Mouse (Mus musculus) heart, embryonic 10.5 days (tissue): Measurements from ENCODE around the gene Crip2. TPM values are rescaled to one million over a fixed set of nuclear protein-coding genes. Genes with fewer than 3 reads are reported as not detected.

Source experiments
- DNase-seq: peaks from one replicate; pipeline ENCODE4 v3.0.0-alpha.2; 2017; ENCODE audit warnings: low spot score
- H3K27ac ChIP-seq: fragments of 300-500 bp; sonication (generic); 2 replicates; pipeline ENCODE4 v1.5.1; 2016; ENCODE audit warnings: mild to moderate bottlenecking
- H3K27me3 ChIP-seq: fragments of 300-500 bp; sonication (generic); 2 replicates; pipeline ENCODE4 v1.6.1; 2016; ENCODE audit warnings: mild to moderate bottlenecking; ENCODE audit not compliant: poor library complexity, insufficient read depth, severe bottlenecking
- H3K36me3 ChIP-seq: fragments of 300-500 bp; sonication (generic); 2 replicates; pipeline ENCODE4 v1.6.1; 2016; ENCODE audit warnings: mild to moderate bottlenecking, moderate library complexity
- H3K4me1 ChIP-seq: fragments of 300-500 bp; sonication (generic); 2 replicates; pipeline ENCODE4 v1.6.1; 2016; ENCODE audit warnings: mild to moderate bottlenecking
- H3K4me3 ChIP-seq: fragments of 300-500 bp; sonication (generic); 2 replicates; pipeline ENCODE4 v1.5.1; 2016; ENCODE audit warnings: mild to moderate bottlenecking, moderate library complexity
- H3K9me3 ChIP-seq: fragments of 300-500 bp; sonication (generic); 2 replicates; pipeline ENCODE4 v1.6.1; 2016; ENCODE audit warnings: mild to moderate bottlenecking, moderate library complexity
- WGBS: fragments of 180-500 bp; shearing (Covaris S2); methylation state at CpG from one replicate; pipeline ENCODE4 v1.1.7; 2016; 5-methylcytosine and 5-hydroxymethylcytosine counted together
- polyA plus RNA-seq: library from polyadenylated mRNA; unstranded; fragments of >200 nt; fragmentation: Nextera tagmentation; extraction: Ambion mirVana; gene quantifications from 2 replicates; pipeline ENCODE4 v1.2.1, GENCODE M21; 2016

Crip2 gene
- polyA plus RNA-seq, 1 experiment from 2014 or later = 956 TPM

DNA sequence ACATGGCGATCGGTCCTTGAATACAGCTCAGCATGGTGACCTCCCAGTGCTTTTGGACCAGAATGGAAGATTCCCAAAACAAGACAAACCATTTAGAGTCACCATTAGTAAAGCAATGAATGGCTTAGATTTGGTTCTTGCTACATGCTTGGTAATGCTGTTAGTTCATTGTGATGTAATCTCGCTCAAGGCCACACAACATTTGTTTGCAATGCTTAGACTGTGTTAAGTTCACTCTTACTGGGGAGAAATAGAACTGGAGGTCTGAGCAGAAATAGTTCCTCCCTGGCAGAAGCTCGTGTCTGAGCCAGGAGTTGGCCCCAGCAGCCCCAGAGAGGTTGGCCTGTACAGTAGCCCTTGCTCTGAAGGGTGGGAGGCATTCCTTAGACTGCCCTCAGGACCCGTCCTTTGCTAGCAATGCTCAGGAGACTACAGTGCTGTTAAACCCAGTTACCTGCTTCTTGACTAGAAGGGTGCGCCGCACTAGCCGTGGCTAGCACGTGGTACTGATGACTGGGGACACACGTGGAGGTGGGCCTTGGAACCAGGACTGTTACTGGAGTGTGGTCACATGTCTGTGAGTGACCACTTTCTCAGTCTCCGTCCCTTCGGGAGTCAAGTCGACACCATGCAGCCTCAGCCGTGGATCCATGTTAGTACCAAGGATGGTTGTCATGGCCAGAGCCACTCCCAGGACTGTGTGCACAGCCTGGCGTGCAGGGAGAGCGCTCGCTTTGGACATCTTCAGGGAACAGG is 31.3 kb upstream of the Crip2 start:
- peaks cover 37% of the 10 kb centered on the region for H3K36me3 ChIP-seq
- DNase-seq = no peak
- no peaks in the 10 kb centered on the region for H3K27me3 ChIP-seq
- WGBS = 85% methylated on average over 17 of the region's 17 CpGs
- H3K4me1 ChIP-seq = peaks cover 43% of the 10 kb centered on the region
- no peak overlapping the region for H3K4me3 ChIP-seq
- H3K9me3 ChIP-seq = no peaks in the 10 kb centered on the region
- H3K27ac ChIP-seq = 0 out of 2 replicates have a peak overlapping the region, but pooled peaks have one; percentile 30

DNA sequence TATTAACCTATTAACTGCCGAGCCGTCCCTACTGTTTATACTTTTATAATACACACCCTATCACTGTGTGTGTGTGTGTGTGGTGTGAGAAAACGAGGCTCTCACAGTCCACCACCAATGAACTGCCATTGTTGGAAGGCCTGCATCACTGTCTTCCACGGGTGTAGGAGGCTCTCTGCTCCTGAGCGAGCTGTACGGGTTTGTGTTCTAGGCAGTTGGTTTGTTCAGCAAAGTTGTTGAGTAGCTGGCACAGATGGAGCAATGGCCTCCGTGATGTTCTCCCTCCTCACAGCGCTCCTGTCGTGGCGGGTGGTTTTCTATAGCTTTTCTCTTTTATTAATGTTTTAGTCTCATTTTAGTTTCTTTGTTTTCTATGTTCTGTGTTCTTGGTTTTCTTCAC is 30.2 kb upstream of the Crip2 start:
- Histone ChIP-seq H3K27me3 (no peaks in the 10 kb centered on the region), H3K27ac (no peak overlapping the region), H3K36me3 (peaks cover 41% of the 10 kb centered on the region), H3K9me3 (no peaks in the 10 kb centered on the region), H3K4me3 (no peak overlapping the region), H3K4me1 (peaks cover 40% of the 10 kb centered on the region)
- DNase-seq = no peak
- 90% methylated on average over 10 of the region's 10 CpGs for WGBS

DNA sequence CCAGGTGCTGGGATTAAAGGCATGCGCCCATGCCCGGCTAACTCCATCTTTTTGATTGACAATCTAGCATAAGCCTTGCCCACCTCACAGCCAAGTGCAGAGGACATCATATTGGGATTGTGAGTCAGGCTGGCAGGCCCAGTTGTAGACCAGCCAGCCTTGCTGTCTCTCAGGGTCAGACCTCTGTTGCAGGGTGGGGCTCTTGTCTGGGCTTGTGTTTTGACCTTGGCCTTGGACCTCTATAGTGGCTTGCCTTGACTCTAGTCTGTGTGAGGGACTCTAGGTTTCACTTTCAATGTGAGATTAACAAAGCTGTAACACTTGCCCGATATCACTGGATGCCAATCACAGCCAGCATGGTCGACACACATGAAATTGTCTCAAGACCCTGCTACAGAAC is 25.9 kb upstream of the Crip2 start:
- no peak for DNase-seq
- Histone ChIP-seq H3K4me1 (peaks cover 19% of the 10 kb centered on the region), H3K36me3 (peaks cover 70% of the 10 kb centered on the region), H3K27ac (no peak overlapping the region), H3K4me3 (no peak overlapping the region), H3K9me3 (no peaks in the 10 kb centered on the region), H3K27me3 (no peaks in the 10 kb centered on the region)
- 91% methylated on average over 4 of the region's 4 CpGs for WGBS

DNA sequence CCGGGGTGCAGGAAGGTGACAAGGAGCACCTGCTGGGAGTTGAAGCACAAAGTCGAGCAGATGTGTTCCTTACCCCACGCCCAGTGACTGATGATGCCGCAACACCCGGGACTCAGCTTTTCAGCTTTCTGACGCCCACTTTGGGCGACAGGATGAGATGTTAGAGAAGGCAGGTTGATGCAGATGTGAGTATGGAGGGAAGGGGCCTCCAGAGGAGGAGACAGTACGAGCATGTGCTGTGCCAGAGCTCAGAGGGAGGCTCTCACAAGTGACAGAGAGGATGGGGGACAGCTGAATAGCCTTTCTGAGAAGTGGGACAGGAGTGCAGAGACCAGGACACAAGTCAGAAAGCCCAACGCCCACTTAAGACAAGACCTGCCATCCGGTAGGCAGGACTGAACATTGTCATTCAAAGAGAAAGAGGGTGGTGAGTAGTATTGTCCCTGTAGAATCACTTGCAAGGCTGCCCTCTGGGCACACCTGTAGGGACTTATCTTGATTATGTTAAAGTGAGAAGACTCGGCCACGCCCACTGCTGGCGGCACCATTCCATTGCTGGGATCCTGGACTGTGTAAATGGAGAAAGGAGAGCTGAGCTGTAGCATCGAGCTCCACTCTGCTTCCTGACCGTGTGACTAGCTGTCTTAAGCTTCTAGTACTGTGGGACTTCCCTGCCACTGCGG is 25.0 kb upstream of the Crip2 start:
- Histone ChIP-seq H3K4me1 (peaks cover 24% of the 10 kb centered on the region), H3K27me3 (no peaks in the 10 kb centered on the region), H3K27ac (no peak overlapping the region), H3K4me3 (no peak overlapping the region), H3K9me3 (no peaks in the 10 kb centered on the region), H3K36me3 (peaks cover 78% of the 10 kb centered on the region)
- 82% methylated on average over 16 of the region's 16 CpGs for WGBS
- no peak for DNase-seq

DNA sequence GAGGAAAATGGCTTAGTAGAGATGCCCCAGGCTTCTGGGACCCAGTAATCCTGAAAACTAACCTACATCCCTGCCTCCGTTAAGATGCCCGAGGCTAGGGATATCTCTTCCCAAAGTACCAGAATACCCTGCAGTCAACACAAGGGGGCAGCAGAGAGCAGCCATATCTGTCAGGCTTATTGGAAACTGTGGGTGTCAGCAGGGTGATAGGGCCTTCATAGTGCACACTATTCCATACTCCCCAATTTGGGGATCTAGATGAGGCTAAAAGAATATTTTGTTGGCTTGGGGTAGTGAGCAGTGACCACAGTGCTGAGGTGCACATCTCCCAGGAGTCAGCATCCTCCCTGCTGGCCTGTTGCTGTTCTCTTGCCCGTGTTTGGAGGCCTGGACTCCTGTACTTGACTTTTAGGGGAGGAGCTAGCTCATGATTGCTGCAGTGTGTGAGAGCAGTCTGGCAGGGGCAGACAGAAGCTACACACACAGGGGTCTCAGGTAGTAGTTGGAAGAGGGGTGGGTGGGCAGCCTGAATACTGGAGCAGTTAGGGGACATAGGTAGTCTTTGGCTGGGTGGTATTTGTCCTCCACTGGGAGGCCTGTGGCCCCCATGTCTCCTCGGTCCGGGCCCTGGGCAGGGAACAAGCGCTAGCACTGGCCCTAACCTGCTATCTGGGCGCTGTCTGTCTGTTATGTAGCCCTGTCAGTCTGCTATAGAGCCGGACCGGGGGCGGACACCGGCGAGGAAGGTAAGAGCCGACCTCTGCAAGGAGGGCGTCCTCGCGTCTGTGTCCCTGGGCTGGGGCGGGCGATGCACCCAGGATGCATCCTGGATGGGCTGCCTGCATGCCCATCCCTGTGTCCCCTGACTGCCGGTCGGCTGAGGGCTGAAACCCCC is 20.3 kb upstream of the Crip2 start:
- 82% methylated on average over 20 of the region's 20 CpGs for WGBS
- H3K9me3 ChIP-seq = no peaks in the 10 kb centered on the region
- no peak overlapping the region for H3K4me3 ChIP-seq
- H3K36me3 ChIP-seq = peaks cover 95% of the 10 kb centered on the region
- peak overlapping the region; percentile 47; the same call in 1 of the 2 replicates for H3K27ac ChIP-seq
- H3K4me1 ChIP-seq = peaks cover 17% of the 10 kb centered on the region
- peak; percentile 91 for DNase-seq
- no peaks in the 10 kb centered on the region for H3K27me3 ChIP-seq

DNA sequence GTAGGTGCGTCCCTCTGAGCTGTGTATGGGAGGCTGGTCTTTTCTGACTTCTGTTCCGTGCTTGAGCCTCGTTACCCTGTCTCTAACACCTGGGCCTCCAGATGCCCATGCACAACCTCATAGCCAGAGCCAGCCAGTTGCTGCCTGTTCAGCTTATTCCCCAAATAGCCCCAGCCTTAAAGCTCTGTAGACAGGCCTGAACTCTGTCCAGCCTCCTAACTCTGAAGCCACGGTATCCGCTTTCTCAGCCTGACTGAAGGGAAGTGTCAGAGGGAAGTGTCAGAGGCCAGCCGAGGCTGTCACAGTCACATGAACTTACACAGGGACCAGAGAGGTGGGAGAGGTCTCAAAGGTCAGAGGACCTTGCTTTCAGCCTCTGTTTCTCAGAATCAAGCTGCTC is 15.3 kb upstream of the Crip2 start:
- Histone ChIP-seq H3K4me3 (no peak overlapping the region), H3K36me3 (peaks cover 100% of the 10 kb centered on the region), H3K27me3 (no peaks in the 10 kb centered on the region), H3K27ac (peak overlapping the region; percentile 69), H3K9me3 (no peaks in the 10 kb centered on the region), H3K4me1 (peaks cover 12% of the 10 kb centered on the region)
- 61% methylated on average over 6 of the region's 6 CpGs for WGBS
- no peak for DNase-seq

DNA sequence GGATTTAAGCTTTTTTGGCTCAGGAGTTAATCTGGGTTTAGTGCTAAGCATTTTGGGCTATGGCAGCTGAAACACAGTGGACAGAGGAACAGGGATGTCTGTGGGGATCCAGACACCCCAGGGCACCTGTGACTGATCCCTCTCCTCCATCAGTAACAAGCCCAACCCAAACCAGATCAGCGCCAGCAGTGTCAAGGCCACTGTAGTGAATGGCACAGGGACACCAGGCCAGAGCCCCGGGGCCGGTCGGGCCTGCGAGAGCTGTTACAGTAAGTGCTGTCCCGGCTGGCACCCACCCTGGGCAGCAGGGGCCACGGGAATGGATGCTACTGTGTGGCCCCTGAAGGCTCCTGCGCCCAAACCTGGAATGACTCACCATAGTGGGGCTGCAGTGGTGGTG is 9.3 kb upstream of the Crip2 start:
- no peaks in the 10 kb centered on the region for H3K27me3 ChIP-seq
- WGBS = over 99% methylated on average over 8 of the region's 8 CpGs
- H3K4me1 ChIP-seq = peaks cover 39% of the 10 kb centered on the region
- DNase-seq = no peak
- no peak overlapping the region for H3K4me3 ChIP-seq
- H3K36me3 ChIP-seq = peaks cover 100% of the 10 kb centered on the region
- no peak overlapping the region for H3K27ac ChIP-seq
- H3K9me3 ChIP-seq = no peaks in the 10 kb centered on the region

DNA sequence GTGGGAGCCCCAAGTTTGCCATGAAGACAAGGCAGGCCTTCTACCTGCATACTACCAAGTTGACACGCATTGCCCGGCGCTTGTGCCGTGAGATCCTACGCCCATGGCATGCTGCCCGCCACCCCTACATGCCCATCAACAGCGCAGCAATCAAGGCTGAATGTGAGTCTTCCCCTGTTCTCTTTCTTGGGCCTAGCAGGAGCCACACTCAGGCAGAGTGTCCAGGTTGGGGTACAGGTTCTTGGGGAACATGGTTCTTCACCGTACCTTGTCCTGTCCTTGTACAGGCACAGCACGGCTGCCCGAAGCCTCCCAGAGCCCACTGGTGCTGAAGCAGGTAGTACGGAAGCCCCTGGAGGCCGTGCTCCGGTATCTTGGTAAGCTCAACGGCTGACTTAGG is 8.4 kb upstream of the Crip2 start:
- Histone ChIP-seq H3K9me3 (no peaks in the 10 kb centered on the region), H3K4me1 (peaks cover 48% of the 10 kb centered on the region), H3K27me3 (no peaks in the 10 kb centered on the region), H3K27ac (peak overlapping the region; percentile 81; the same call in 1 of the 2 replicates), H3K36me3 (peaks cover 100% of the 10 kb centered on the region), H3K4me3 (no peak overlapping the region)
- DNase-seq = no peak
- 94% methylated on average over 14 of the region's 14 CpGs for WGBS

DNA sequence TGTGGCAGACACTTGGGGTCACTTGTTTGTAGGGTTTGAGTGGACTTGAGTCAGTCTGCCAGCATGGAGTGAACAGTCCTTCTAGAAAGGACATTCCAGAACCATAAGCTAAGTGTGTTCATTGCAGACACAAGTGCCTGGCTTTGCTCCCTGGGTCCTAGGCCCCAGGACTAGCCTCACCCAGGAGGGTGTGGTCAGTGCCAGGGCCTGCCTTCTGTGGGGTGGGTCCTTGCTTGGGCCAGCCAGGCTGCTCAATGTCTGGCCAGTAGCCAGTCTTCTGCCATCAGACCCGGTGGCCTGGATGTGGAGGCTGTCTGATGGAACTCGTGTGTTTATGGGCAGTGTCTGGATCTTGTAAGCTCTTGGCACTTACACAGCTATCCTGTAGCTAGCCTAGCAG is 7.5 kb upstream of the Crip2 start:
- Histone ChIP-seq H3K27ac (peak overlapping the region; percentile 81), H3K4me1 (peaks cover 57% of the 10 kb centered on the region)

DNA sequence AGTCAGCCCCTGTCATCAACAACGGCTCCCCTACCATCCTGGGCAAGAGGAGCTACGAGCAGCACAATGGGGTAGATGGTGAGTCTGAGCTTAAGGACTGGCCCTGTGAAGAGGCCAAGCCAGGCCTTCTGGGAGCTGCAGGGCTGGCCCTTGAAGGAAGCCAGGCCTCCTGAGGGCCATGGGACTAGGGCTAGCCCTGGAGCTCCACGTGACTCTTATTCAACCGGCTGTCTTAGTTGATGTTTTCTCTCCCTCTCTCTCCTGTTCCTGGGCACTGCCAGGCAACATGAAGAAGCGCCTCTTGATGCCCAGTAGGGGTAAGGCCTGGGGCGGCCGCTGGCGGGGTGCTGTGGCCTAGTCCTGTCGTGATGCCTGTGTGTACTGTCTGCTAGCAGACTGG is 6.8 kb upstream of the Crip2 start:
- Histone ChIP-seq H3K9me3 (no peaks in the 10 kb centered on the region), H3K36me3 (peaks cover 97% of the 10 kb centered on the region), H3K27ac (peak overlapping the region; percentile 81), H3K4me3 (peak overlapping the region; percentile 7), H3K4me1 (peaks cover 64% of the 10 kb centered on the region), H3K27me3 (no peaks in the 10 kb centered on the region)
- WGBS = 80% methylated on average over 9 of the region's 9 CpGs
- DNase-seq = no peak

More for the DNA sequence above, 7.5 kb upstream of the Crip2 start:
- peaks cover 100% of the 10 kb centered on the region for H3K36me3 ChIP-seq
- H3K4me3 ChIP-seq = peak overlapping the region; percentile 7; the same call in 1 of the 2 replicates
- DNase-seq = peak; percentile 90
- no peaks in the 10 kb centered on the region for H3K27me3 ChIP-seq
- H3K9me3 ChIP-seq = no peaks in the 10 kb centered on the region
- WGBS = 26% methylated on average over 2 of the region's 2 CpGs

DNA sequence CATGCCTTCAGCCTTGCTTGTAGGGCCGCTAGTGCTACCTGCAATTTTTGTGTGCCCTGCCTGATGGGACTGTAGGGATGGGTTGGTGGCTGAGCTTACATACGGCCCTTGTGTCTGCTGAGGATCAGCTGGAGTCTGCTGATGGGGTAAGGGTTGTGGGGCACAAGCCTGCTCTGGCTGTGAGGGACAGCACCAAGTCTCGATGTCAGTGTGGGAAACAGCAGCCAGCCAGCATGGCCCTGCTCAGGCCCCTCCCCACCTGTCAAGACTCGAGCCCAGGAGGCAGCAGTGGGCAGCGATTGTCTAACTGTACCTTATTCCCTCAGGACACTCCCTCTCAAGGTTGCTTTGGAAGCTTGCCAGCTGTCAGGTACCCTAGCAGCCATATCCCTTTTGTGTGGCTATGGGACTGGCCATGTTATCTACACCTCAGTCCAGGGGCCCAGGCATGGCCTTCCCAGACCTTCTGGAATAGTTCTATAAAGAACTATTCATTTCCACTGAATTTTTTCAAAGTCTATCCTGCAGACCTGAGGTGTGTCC is 6.1 kb upstream of the Crip2 start:
- DNase-seq = no peak
- H3K27me3 ChIP-seq = no peaks in the 10 kb centered on the region
- 78% methylated on average over 5 of the region's 5 CpGs for WGBS
- H3K4me3 ChIP-seq = no peak overlapping the region
- peaks cover 91% of the 10 kb centered on the region for H3K36me3 ChIP-seq
- H3K9me3 ChIP-seq = no peaks in the 10 kb centered on the region
- H3K27ac ChIP-seq = peak overlapping the region; percentile 81; the same call in 1 of the 2 replicates
- peaks cover 71% of the 10 kb centered on the region for H3K4me1 ChIP-seq

DNA sequence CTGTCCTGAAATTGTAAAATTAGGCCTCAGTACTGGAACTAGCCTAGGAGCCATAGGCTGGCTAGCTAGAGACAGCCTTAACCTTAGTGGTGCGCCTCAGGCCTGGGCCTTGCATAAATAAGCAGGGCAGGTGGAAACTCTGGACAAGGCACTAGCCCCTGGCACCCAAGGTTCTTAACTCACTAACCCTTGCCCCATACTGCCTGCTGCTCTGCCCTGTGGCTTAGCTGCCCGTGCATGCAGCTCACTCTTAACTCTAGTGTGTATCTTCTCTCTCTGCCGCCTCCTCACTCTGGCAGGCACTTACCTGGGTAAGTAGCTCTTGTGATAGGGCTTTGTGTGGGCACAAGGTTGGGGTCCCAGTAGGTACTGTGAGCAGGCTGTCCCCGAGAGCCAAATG is 5.5 kb upstream of the Crip2 start:
- H3K36me3 ChIP-seq = peaks cover 85% of the 10 kb centered on the region
- H3K4me3 ChIP-seq = no peak overlapping the region
- H3K9me3 ChIP-seq = no peaks in the 10 kb centered on the region
- DNase-seq = no peak
- no peaks in the 10 kb centered on the region for H3K27me3 ChIP-seq
- H3K27ac ChIP-seq = peak overlapping the region; percentile 85; the same call in 1 of the 2 replicates
- 79% methylated on average over 4 of the region's 4 CpGs for whole genome bisulfite sequencing
- H3K4me1 ChIP-seq = peaks cover 77% of the 10 kb centered on the region
